Mouse (Mus musculus) cerebellum, adult 2 months (tissue): ENCODE data around the gene Hnrnpk. TPM values are rescaled to one million over a fixed set of nuclear protein-coding genes. Genes with fewer than 3 reads are reported as not detected.
A peak's percentile ranks its signal among the peaks of the same experiment; 100 is the strongest.
"Not testable (repeated sequence)": the region's sequence is repeated elsewhere in the genome, so short reads cannot be mapped to it uniquely, and the experiment has no call there.

Experiments used
- DNase-seq, 2 experiments: peaks; one replicate each; pipeline ENCODE4 v3.0.0; 2021
- H3K27ac ChIP-seq: fragments of 200-500 bp; 2 replicates; pipeline ENCODE4 v1.5.1; 2012; ENCODE audit warnings: low read length, control low read depth, inconsistent platforms; ENCODE audit not compliant: insufficient read depth
- H3K27me3 ChIP-seq: fragments of 200-500 bp; 2 replicates; pipeline ENCODE4 v1.6.1; 2012; ENCODE audit warnings: inconsistent platforms, mild to moderate bottlenecking, low read length, moderate library complexity; ENCODE audit not compliant: control insufficient read depth, insufficient read depth
- H3K4me1 ChIP-seq: fragments of 200-500 bp; 2 replicates; pipeline ENCODE4 v1.6.1; 2011; ENCODE audit warnings: low read length; ENCODE audit not compliant: control insufficient read depth, insufficient read depth
- H3K4me3 ChIP-seq: fragments of 200-500 bp; replicated peaks from 2 replicates; pipeline ENCODE3; 2011; ENCODE audit warnings: mild to moderate bottlenecking, low read depth, low read length, control low read depth; ENCODE audit not compliant: insufficient read depth
- CTCF ChIP-seq: fragments of 200-500 bp; IDR thresholded peaks from 2 replicates; pipeline ENCODE4 v1.5.1; 2011; ENCODE audit warnings: low read depth, mild to moderate bottlenecking, control low read depth, low read length, moderate library complexity, borderline replicate concordance; ENCODE audit not compliant: insufficient read depth
- POLR2A ChIP-seq: fragments of 200-500 bp; IDR thresholded peaks from 2 replicates; pipeline ENCODE4 v1.6.1; 2011; ENCODE audit warnings: low read length, control low read depth, borderline replicate concordance; ENCODE audit not compliant: insufficient read depth
- WGBS: fragments of 180-500 bp; shearing (Covaris S2); methylation state at CpG from one replicate; pipeline ENCODE4 v1.1.7; 2018; 5-methylcytosine and 5-hydroxymethylcytosine counted together
- polyA plus RNA-seq: library from polyadenylated mRNA; depleted of rRNA; stranded (reverse); fragments of >200 nt; gene quantifications from 2 replicates; pipeline ENCODE4 v1.2.3, GENCODE M21; 2012

Hnrnpk gene
- polyA plus RNA-seq, 1 experiment, result 385 TPM

GRCm38 (mm10) chr13:58402003-58402743 lies 970 bp downstream of the Hnrnpk start, which contains the start of gene Rmi1:
Gene Rmi1, plus strand, starts transcription at chr13:58402248.
- peak; percentile 97 to 100 for DNase-seq
- Histone ChIP-seq H3K27me3 (no peaks in the 10 kb centered on the region), H3K27ac (peak within 1 kb of the TSS; percentile 98), H3K4me1 (no peaks in the 10 kb centered on the region), H3K4me3 (peak within 1 kb of the TSS; percentile 81)
- under 1% methylated on average over 90 of the region's 91 CpGs for WGBS
- peak; percentile 97 for TF ChIP-seq POLR2A
- TF ChIP-seq CTCF, result no peak

DNA sequence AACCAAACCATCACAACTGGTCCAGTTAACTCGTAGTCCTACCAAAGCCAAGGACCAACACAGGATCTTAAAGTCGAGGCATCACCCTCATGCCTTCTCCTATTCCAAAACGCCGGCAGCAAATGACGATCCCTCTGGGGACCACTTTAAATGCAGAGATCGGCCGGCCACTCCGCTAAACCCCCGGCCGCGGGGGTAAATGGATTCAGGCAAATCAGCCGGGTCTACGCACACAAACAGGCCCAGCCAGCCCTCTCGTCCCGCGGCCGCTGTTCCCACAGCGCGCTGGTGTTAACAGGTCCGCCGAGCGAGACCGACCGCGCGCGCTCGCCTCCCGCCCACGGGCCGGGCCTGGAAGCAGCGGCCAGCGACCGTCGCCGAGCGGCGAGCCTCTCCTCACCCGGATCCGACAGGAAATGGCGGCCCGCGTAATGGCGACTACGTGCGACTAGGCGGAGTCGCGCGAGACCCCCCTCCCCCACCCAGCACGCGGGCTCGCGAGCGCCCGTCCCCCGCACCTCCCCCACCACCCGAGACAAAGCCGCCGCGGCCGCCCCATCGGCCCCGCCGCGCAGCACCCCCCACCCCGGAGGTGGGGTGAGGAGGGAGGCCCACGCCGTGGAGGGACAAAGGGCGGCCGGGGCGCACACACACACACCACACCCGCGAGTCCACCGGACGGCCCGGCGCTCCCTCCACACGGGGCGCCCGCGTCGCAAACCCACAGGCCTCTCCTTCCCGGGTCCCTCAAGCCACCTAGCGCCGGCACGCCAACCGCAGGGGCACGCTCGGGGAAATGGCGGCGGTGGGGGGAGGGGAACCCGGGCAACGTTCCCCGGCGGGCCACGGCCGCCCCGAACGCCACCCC lies 1.8 kb downstream of the Hnrnpk start:
- Histone ChIP-seq H3K4me1 (no peaks in the 10 kb centered on the region), H3K27me3 (no peaks in the 10 kb centered on the region), H3K4me3 (peak overlapping the region; percentile 81), H3K27ac (peak overlapping the region; percentile 76)
- TF ChIP-seq POLR2A, result no peak
- TF ChIP-seq CTCF, result no peak
- peak in 1 of 2 experiments; percentile 74 for DNase-seq
- WGBS, result under 1% methylated on average over 94 of the region's 100 CpGs

GRCm38 (mm10) chr13:58400576-58400975 lies 2.6 kb downstream of the Hnrnpk start:
- DNase-seq, result no peak
- WGBS, result under 1% methylated on average over 11 of the region's 11 CpGs
- no peaks in the 10 kb centered on the region for H3K4me1 ChIP-seq
- H3K4me3 ChIP-seq, result peak overlapping the region; percentile 81
- no peak for TF ChIP-seq CTCF
- no peak for TF ChIP-seq POLR2A
- no peak overlapping the region for H3K27ac ChIP-seq
- H3K27me3 ChIP-seq, result no peaks in the 10 kb centered on the region

DNA sequence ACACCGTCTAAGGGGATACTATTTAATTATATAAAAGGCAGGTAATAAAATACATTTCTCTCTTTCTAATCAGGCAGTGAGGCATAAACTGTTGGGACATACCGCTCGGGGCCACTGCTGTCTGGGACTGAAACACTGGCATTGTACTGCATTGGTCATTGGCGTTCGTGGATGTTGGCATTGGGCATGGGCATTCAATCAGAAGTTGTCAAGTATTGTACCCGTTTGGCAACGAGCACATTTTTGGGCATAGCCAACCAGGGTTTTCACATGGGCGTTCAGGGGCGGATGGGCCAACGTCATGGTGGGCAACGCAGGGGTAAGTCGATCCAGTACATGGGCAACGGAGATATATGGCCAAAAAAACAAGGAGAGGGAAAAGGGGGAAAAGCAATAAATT lies 5.5 kb downstream of the Hnrnpk start:
- no peaks in the 10 kb centered on the region for H3K4me1 ChIP-seq
- no peak overlapping the region for H3K4me3 ChIP-seq
- H3K27ac ChIP-seq, result no peak overlapping the region
- TF ChIP-seq POLR2A (no peak), CTCF (no peak)
- no peaks in the 10 kb centered on the region for H3K27me3 ChIP-seq
- 28% methylated on average over 13 of the region's 13 CpGs for WGBS
- DNase-seq, result peak in 1 of 2 experiments; percentile 25

DNA sequence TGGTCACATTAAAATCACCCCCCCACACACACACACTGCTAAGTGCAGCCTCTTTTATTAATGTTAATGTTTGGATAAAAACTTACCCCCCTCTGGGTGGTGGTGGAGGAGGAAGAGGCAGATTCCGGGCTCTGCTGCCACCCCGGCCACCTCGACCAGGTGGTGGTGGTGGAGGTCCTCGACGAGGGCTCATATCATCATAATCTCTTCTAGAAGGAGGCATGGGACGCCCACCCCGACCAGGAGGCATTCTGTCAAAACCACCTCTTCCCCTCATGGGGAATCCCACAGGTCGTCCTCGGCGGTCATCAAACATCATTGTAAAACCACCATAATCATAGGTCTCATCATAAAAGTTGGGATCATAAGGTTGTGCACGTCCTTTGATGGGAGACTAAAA lies 8.8 kb downstream of the Hnrnpk start:
- not testable (repeated sequence) for H3K27me3 ChIP-seq, H3K4me3 ChIP-seq, H3K4me1 ChIP-seq, H3K27ac ChIP-seq, DNase-seq
- WGBS, result 79% methylated on average over 11 of the region's 11 CpGs

DNA sequence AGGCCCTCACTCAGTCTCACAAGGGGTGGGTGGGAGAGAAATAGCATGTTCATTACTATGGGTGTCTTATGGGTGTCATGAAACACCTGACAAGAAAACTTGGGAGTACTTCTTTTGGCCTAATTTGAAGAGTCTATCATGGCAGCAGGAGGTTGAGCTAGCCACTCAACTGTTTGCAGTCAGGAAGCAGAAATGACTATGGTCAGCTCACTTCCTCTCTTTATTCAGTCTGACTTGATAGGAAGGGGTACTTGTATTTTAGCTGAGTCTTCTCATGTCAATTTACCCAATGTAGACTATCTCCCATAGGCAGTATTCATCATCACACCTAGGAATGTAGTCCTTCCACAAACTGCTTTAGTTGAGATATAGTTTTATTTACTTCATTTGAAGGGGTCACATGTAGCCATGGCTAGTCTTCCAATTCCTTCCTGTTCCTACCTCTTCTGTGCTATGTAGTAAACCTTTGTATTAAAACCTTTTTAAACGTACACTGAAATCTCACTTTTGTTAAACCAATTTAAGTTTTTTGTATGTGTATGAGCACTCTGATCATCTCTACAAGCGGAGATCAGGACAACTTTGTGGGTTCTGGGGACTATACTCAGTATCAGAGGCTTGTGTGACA lies 13.7 kb downstream of the Hnrnpk start:
- Histone ChIP-seq H3K4me3 (no peak overlapping the region), H3K4me1 (no peaks in the 10 kb centered on the region), H3K27ac (no peak overlapping the region), H3K27me3 (no peaks in the 10 kb centered on the region)
- 80% methylated on average over 2 of the region's 2 CpGs for WGBS
- no peak for DNase-seq
- TF ChIP-seq CTCF, result no peak
- TF ChIP-seq POLR2A, result no peak

- no peak overlapping the region for H3K4me3 ChIP-seq
- WGBS, result 50% methylated on average over 3 of the region's 3 CpGs
- no peak overlapping the region for H3K27ac ChIP-seq
- no peaks in the 10 kb centered on the region for H3K27me3 ChIP-seq
- TF ChIP-seq CTCF (no peak), POLR2A (no peak)
- H3K4me1 ChIP-seq, result no peaks in the 10 kb centered on the region
- no peak for DNase-seq
These were observed 14.8 kb downstream of the Hnrnpk start for GRCm38 (mm10) chr13:58388379-58388778.
